Comparison of ENCODE assay signal across 20 mouse cellular contexts in genomic region chr15:17357083-17357774, GRCm38 (mm10).
DNase-seq lines count a peak whose midpoint lies in the region; ATAC-seq and TF ChIP-seq lines count a peak whose summit lies in the region.
"Had no signal": no experiment of that assay in that cellular context is flagged by ENCODE, and none has a peak within 500 bp of the region (broad histone marks: within the 10 kb centered on the region; RNA-seq: fewer than 3 reads in every experiment).

No protein-coding gene starts in this region.

- peak; percentile 10 to 15 for DNase-seq in cerebellum, postnatal 10 days
- no peak for DNase-seq in cerebellum, adult 2 months
- no peak for DNase-seq in neural tube, embryonic 11.5 days (ENCODE audit: low spot score)
- no peak for DNase-seq in lung, postnatal 0 days (ENCODE audit: low spot score)
- no peak for DNase-seq in adrenal gland, postnatal 14 days
- no peak for DNase-seq in kidney, adult 18-20 months
- DNase-seq: cerebellum, adult 8-10 months; gastrocnemius, postnatal 25 days; kidney, adult 9 months; kidney, postnatal 4 days; liver, postnatal 0 days; right cerebral cortex, postnatal 25 days had no signal

- TF ChIP-seq EP300 in lung, postnatal 0 days (IDR thresholded peaks at IDR 0.05): no peak

- H3K4me3 ChIP-seq in cerebellum, adult 2 months (replicated peaks; ENCODE audit: insufficient read depth, low read depth, low read length): no peak overlapping the region
- H3K4me3 ChIP-seq in neural tube, embryonic 11.5 days (ENCODE audit: low read depth, low read length): no peak overlapping the region
- H3K4me3 ChIP-seq in neural tube, embryonic 15.5 days (replicated peaks): no peak overlapping the region
- H3K4me3 ChIP-seq in hindbrain, embryonic 12.5 days: no peak overlapping the region
- no peak overlapping the region for H3K4me3 ChIP-seq in lung, postnatal 0 days (ENCODE audit: low read depth, low read length)
- H3K4me3 ChIP-seq: erythroblast, embryonic 14.5 days; limb, embryonic 15.5 days; neural tube, embryonic 13.5 days had no signal

- no peak overlapping the region for H3K27ac ChIP-seq in cerebellum, adult 2 months (ENCODE audit: insufficient read depth, low read length)
- H3K27ac ChIP-seq in neural tube, embryonic 11.5 days (ENCODE audit: low read depth, low read length): no peak overlapping the region
- H3K27ac ChIP-seq in neural tube, embryonic 15.5 days (replicated peaks): no peak overlapping the region
- no peak overlapping the region for H3K27ac ChIP-seq in hindbrain, embryonic 12.5 days
- no peak overlapping the region for H3K27ac ChIP-seq in lung, postnatal 0 days (ENCODE audit: low read length)
- H3K27ac ChIP-seq: limb, embryonic 15.5 days; neural tube, embryonic 13.5 days; stomach, postnatal 0 days had no signal

- ATAC-seq in neural tube, embryonic 11.5 days (ENCODE audit: insufficient read depth, low FRiP score, low TSS enrichment): peak; percentile 63; the same call in 1 of the 2 replicates
- ATAC-seq in neural tube, embryonic 15.5 days (ENCODE audit: low FRiP score): no peak
- ATAC-seq in hindbrain, embryonic 12.5 days (ENCODE audit: low FRiP score): peak; percentile 86
- ATAC-seq in lung, postnatal 0 days: no peak
- ATAC-seq: CD4-positive, CD25-positive, alpha-beta regulatory T cell, adult 4 months; liver, postnatal 0 days had no signal

- H3K4me1 ChIP-seq in cerebellum, adult 2 months (ENCODE audit: control insufficient read depth, insufficient read depth, low read length): no peaks in the 10 kb centered on the region
- no peaks in the 10 kb centered on the region for H3K4me1 ChIP-seq in neural tube, embryonic 11.5 days (ENCODE audit: control insufficient read depth, insufficient read depth, low read length)
- no peaks in the 10 kb centered on the region for H3K4me1 ChIP-seq in neural tube, embryonic 15.5 days
- peaks cover 4% of the 10 kb centered on the region; the same call in 1 of the 2 replicates for H3K4me1 ChIP-seq in hindbrain, embryonic 12.5 days
- no peaks in the 10 kb centered on the region for H3K4me1 ChIP-seq in lung, postnatal 0 days (ENCODE audit: insufficient read depth, low read depth, low read length)
- H3K4me1 ChIP-seq: limb, embryonic 15.5 days; neural tube, embryonic 13.5 days had no signal

- H3K27me3 ChIP-seq in cerebellum, adult 2 months (ENCODE audit: control insufficient read depth, insufficient read depth, low read length): no peaks in the 10 kb centered on the region
- H3K27me3 ChIP-seq in neural tube, embryonic 11.5 days (ENCODE audit: control insufficient read depth, insufficient read depth, low read length): no peaks in the 10 kb centered on the region
- H3K27me3 ChIP-seq in neural tube, embryonic 15.5 days (replicated peaks): no peaks in the 10 kb centered on the region
- H3K27me3 ChIP-seq in hindbrain, embryonic 12.5 days: no peaks in the 10 kb centered on the region
- H3K27me3 ChIP-seq in lung, postnatal 0 days (replicated peaks; ENCODE audit: insufficient read depth, low read length): no peaks in the 10 kb centered on the region
- H3K27me3 ChIP-seq: limb, embryonic 15.5 days; neural tube, embryonic 13.5 days had no signal

- no peak for TF ChIP-seq POLR2A in cerebellum, adult 2 months (IDR thresholded peaks at IDR 0.05; ENCODE audit: borderline replicate concordance, insufficient read depth, low read length)

- H3K9ac ChIP-seq in neural tube, embryonic 11.5 days (ENCODE audit: low read length): no peak overlapping the region
- H3K9ac ChIP-seq in neural tube, embryonic 15.5 days (replicated peaks): no peak overlapping the region
- no peak overlapping the region for H3K9ac ChIP-seq in hindbrain, embryonic 12.5 days
- H3K9ac ChIP-seq in lung, postnatal 0 days (replicated peaks; ENCODE audit: low read depth): no peak overlapping the region
- H3K9ac ChIP-seq: limb, embryonic 15.5 days; liver, postnatal 0 days; neural tube, embryonic 13.5 days had no signal

- no peaks in the 10 kb centered on the region for H3K36me3 ChIP-seq in neural tube, embryonic 11.5 days (ENCODE audit: control insufficient read depth, insufficient read depth, low read length)
- H3K36me3 ChIP-seq in neural tube, embryonic 15.5 days: no peaks in the 10 kb centered on the region
- no peaks in the 10 kb centered on the region for H3K36me3 ChIP-seq in hindbrain, embryonic 12.5 days
- H3K36me3 ChIP-seq in lung, postnatal 0 days (ENCODE audit: insufficient read depth, low read length): no peaks in the 10 kb centered on the region
- H3K36me3 ChIP-seq: G1E; limb, embryonic 15.5 days; neural tube, embryonic 13.5 days had no signal

- no peaks in the 10 kb centered on the region for H3K9me3 ChIP-seq in neural tube, embryonic 11.5 days (ENCODE audit: control insufficient read depth, low read length)
- H3K9me3 ChIP-seq in neural tube, embryonic 15.5 days (replicated peaks): no peaks in the 10 kb centered on the region
- H3K9me3 ChIP-seq in hindbrain, embryonic 12.5 days (replicated peaks): no peaks in the 10 kb centered on the region
- H3K9me3 ChIP-seq in lung, postnatal 0 days (ENCODE audit: low read length): no peaks in the 10 kb centered on the region
- H3K9me3 ChIP-seq: G1E; limb, embryonic 15.5 days; neural tube, embryonic 13.5 days had no signal

- WGBS in cerebellum, adult 2 months: 49% methylated on average over 2 of the region's 2 CpGs
- WGBS in neural tube, embryonic 11.5 days: 54% methylated on average over 2 of the region's 2 CpGs
- 59% methylated on average over 2 of the region's 2 CpGs for WGBS in neural tube, embryonic 15.5 days
- WGBS in hindbrain, embryonic 12.5 days: 43% methylated on average over 2 of the region's 2 CpGs
- 54% methylated on average over 2 of the region's 2 CpGs for WGBS in lung, postnatal 0 days

- no peak overlapping the region for H3K4me2 ChIP-seq in neural tube, embryonic 11.5 days (ENCODE audit: low read depth)
- H3K4me2 ChIP-seq in neural tube, embryonic 15.5 days: no peak overlapping the region
- H3K4me2 ChIP-seq in hindbrain, embryonic 12.5 days (replicated peaks): no peak overlapping the region
- no peak overlapping the region for H3K4me2 ChIP-seq in lung, postnatal 0 days (replicated peaks; ENCODE audit: low read depth, low read length)
- H3K4me2 ChIP-seq: limb, embryonic 15.5 days; neural tube, embryonic 13.5 days had no signal

- TF ChIP-seq CTCF in cerebellum, adult 2 months (IDR thresholded peaks at IDR 0.05; ENCODE audit: borderline replicate concordance, insufficient read depth, low read depth, low read length): no peak
- no peak for TF ChIP-seq CTCF in lung, postnatal 0 days (IDR thresholded peaks at IDR 0.05)

Comparison
In these comparisons a context has a peak if more than half of its experiments do, and no peak if none do; other contexts are left out.
1. DNase-seq: peak in cerebellum, postnatal 10 days (2 of 2); none in cerebellum, adult 2 months (0 of 2), neural tube, embryonic 11.5 days (single experiment), lung, postnatal 0 days (single experiment), adrenal gland, postnatal 14 days (single experiment) and kidney, adult 18-20 months (single experiment).
2. ATAC-seq: peak in neural tube, embryonic 11.5 days (single experiment) and hindbrain, embryonic 12.5 days (single experiment); none in neural tube, embryonic 15.5 days (single experiment) and lung, postnatal 0 days (single experiment).